Mouse (Mus musculus) cerebellum, postnatal 25 days (tissue): Measurements from ENCODE around the gene Ssr3.
A peak's percentile ranks its signal among the peaks of the same experiment; 100 is the strongest.
"Not testable (repeated sequence)": the region's sequence is repeated elsewhere in the genome, so short reads cannot be mapped to it uniquely, and the experiment has no call there.

Source experiments
- DNase-seq, 2 experiments: peaks; one replicate each; pipeline ENCODE4 v3.0.0; 2021; ENCODE audit warnings: mixed read lengths in 2 of 2

The Ssr3 gene

GRCm38 (mm10) chr3:65392421-65392817 lies at the start of gene Ssr3:
Ssr3 (minus strand) TSS chr3:65392623.
- DNase-seq: peak; percentile 97 to 98

GRCm38 (mm10) chr3:65441586-65442111 lies 49.2 kb upstream of the Ssr3 start:
- DNase-seq: peak; percentile 61 to 64

- no peak for DNase-seq
Observed at GRCm38 (mm10) chr3:65438511-65439228, 46.2 kb upstream of the Ssr3 start.

GRCm38 (mm10) chr3:65435812-65436211 lies 43.4 kb upstream of the Ssr3 start:
- DNase-seq: no peak

GRCm38 (mm10) chr3:65435101-65435571 lies 42.7 kb upstream of the Ssr3 start:
- DNase-seq: no peak

GRCm38 (mm10) chr3:65432236-65432635 lies 39.8 kb upstream of the Ssr3 start:
- DNase-seq: no peak

GRCm38 (mm10) chr3:65419706-65420105 lies 27.3 kb upstream of the Ssr3 start:
- DNase-seq: no peak

- no peak for DNase-seq
Observed at GRCm38 (mm10) chr3:65417913-65418594, 25.6 kb upstream of the Ssr3 start.

- DNase-seq: no peak
Observed at GRCm38 (mm10) chr3:65416571-65416970, 24.1 kb upstream of the Ssr3 start.

- DNase-seq: no peak
Observed at GRCm38 (mm10) chr3:65407891-65408290, 15.5 kb upstream of the Ssr3 start.

- no peak for DNase-seq
Observed at GRCm38 (mm10) chr3:65405781-65406180, 13.4 kb upstream of the Ssr3 start.

- DNase-seq: no peak
Observed at GRCm38 (mm10) chr3:65397566-65397965, 5.1 kb upstream of the Ssr3 start.

GRCm38 (mm10) chr3:65396835-65397504 lies 4.5 kb upstream of the Ssr3 start:
- DNase-seq: no peak

- DNase-seq: not testable (repeated sequence)
Observed at GRCm38 (mm10) chr3:65395111-65395510, 2.7 kb upstream of the Ssr3 start.

- no peak for DNase-seq
Observed at GRCm38 (mm10) chr3:65391784-65392420, 521 bp downstream of the Ssr3 start.

GRCm38 (mm10) chr3:65391222-65391783 lies 1.1 kb downstream of the Ssr3 start:
- no peak for DNase-seq

- no peak for DNase-seq
Observed at GRCm38 (mm10) chr3:65385771-65386170, 6.7 kb downstream of the Ssr3 start.

- no peak for DNase-seq
Observed at GRCm38 (mm10) chr3:65384431-65384830, 8.0 kb downstream of the Ssr3 start.

- DNase-seq: no peak
Observed at GRCm38 (mm10) chr3:65381094-65381493, 11.3 kb downstream of the Ssr3 start.

GRCm38 (mm10) chr3:65379884-65380539 lies 12.4 kb downstream of the Ssr3 start:
- peak; percentile 41 to 73 for DNase-seq

GRCm38 (mm10) chr3:65378724-65379123 lies 13.7 kb downstream of the Ssr3 start:
- no peak for DNase-seq

GRCm38 (mm10) chr3:65374729-65375128 lies 17.7 kb downstream of the Ssr3 start:
- no peak for DNase-seq
